Comparison of ENCODE assay signal across 9 mouse cellular contexts in genomic region chr16:69469024-69469780, GRCm38 (mm10).
DNase-seq lines count a peak whose midpoint lies in the region; ATAC-seq lines count a peak whose summit lies in the region.
"Had no signal": no experiment of that assay in that cellular context is flagged by ENCODE, and none has a peak within 500 bp of the region (broad histone marks: within the 10 kb centered on the region; RNA-seq: fewer than 3 reads in every experiment).

No protein-coding gene starts in this region.

- ATAC-seq in heart, embryonic 16.5 days (replicated peaks; ENCODE audit: extremely low read depth, insufficient read depth, low FRiP score) = no peak
- peak; percentile 97 for ATAC-seq in frontal cortex, adult (ENCODE audit: low TSS enrichment)

- no peak overlapping the region for H3K9ac ChIP-seq in heart, embryonic 16.5 days (ENCODE audit: low read length)

- no peak for DNase-seq in heart, adult 9 months (ENCODE audit: low spot score in 2 of 2)
- peak; percentile 3 to 44 for DNase-seq in left cerebral cortex, adult 18-20 months (ENCODE audit: low spot score in 2 of 2)
- DNase-seq in right cerebral cortex, adult 18-20 months = peak; percentile 37
- DNase-seq in ovary, postnatal 10 days (ENCODE audit: low spot score) = no peak
- no peak for DNase-seq in lung, postnatal 4 days
- no peak for DNase-seq in c-Kit-positive CD71-positive TER-119-positive erythroid progenitor cells, embryonic 14.5 days (ENCODE audit: low spot score)
- DNase-seq: adrenal gland, adult 8-10 months had no signal

- H3K4me1 ChIP-seq in heart, embryonic 16.5 days (ENCODE audit: control insufficient read depth, insufficient read depth, low read length) = no peaks in the 10 kb centered on the region

- WGBS in heart, embryonic 16.5 days = 33% methylated on average over 9 of the region's 9 CpGs

- no peak overlapping the region for H3K4me3 ChIP-seq in heart, embryonic 16.5 days (ENCODE audit: low read length)

- no peak overlapping the region for H3K27ac ChIP-seq in heart, embryonic 16.5 days (ENCODE audit: low read length)

- H3K36me3 ChIP-seq in heart, embryonic 16.5 days (ENCODE audit: control insufficient read depth, insufficient read depth) = no peaks in the 10 kb centered on the region

- no peaks in the 10 kb centered on the region for H3K9me3 ChIP-seq in heart, embryonic 16.5 days (replicated peaks; ENCODE audit: control insufficient read depth, low read length)

- peak overlapping the region; percentile 42 for H3K4me2 ChIP-seq in heart, embryonic 16.5 days (ENCODE audit: low read depth, low read length)

- H3K27me3 ChIP-seq in heart, embryonic 16.5 days (ENCODE audit: control insufficient read depth, insufficient read depth, low read length) = no peaks in the 10 kb centered on the region

Comparison
In these comparisons a context has a peak if more than half of its experiments do, and no peak if none do; other contexts are left out.
1. DNase-seq: peak in left cerebral cortex, adult 18-20 months (2 of 2) and right cerebral cortex, adult 18-20 months (single experiment); none in heart, adult 9 months (0 of 2), ovary, postnatal 10 days (single experiment), lung, postnatal 4 days (0 of 2) and c-Kit-positive CD71-positive TER-119-positive erythroid progenitor cells, embryonic 14.5 days (single experiment).